Mouse (Mus musculus) CD8-positive naive resting alpha-beta T cell, adult 2 months (primary cell): ENCODE results near the gene Catsperg1.
"Not testable (repeated sequence)": the region's sequence is repeated elsewhere in the genome, so short reads cannot be mapped to it uniquely, and the experiment has no call there.

Source experiments
- DNase-seq, 2 experiments: peaks; one replicate each; pipeline ENCODE4 v3.0.0; 2022; ENCODE audit warnings: low read depth in 2 of 2, low spot score in 2 of 2

Catsperg1 gene

DNA sequence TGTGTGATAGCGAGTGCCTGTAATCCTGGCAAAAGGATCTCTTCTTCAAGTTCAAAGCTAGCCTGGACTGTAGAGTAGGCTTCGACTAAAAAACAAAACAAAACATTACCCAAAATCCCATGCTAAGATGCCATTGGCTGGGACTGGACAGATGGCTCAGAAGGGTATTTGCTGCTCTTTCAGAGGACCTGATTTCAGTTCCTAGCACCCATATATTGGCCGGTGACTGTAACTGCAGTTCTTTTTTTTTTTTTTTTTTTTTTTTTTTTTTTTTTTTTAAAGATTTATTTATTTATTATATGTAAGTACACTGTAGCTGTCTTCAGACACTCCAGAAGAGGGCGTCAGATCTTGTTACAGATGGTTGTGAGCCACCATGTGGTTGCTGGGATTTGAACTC is 74.6 kb downstream of the Catsperg1 start:
- not testable (repeated sequence) for DNase-seq

DNA sequence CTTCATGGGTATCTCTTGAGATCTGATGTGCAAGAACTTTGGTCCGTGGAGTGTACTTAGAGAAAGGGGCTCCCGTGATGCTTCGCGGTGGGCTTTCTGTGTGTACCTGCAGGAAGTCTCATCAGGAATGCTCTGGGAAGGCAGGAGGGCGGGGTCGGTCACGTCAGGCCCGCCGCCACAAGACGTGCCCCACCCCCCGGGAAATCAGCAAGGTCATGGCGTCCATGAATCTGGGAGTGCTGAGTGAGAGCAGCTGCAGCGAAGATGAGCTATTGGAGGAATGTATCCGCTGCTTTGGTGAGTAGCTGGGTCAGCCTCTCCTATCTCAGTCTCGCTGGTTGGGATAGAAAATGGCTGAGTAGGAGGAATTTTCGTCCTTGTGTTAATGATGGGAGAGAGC is 76.4 kb downstream of the Catsperg1 start:
- no peak for DNase-seq

- DNase-seq = peak; percentile 62 to 71
Observed at GRCm38 (mm10) chr7:29134693-29135386, 79.0 kb downstream of the Catsperg1 start, which contains the start of gene Rasgrp4. Gene Rasgrp4, plus strand, starts transcription at chr7:29134851.

- DNase-seq = no peak
Observed at GRCm38 (mm10) chr7:29134230-29134629, 79.6 kb downstream of the Catsperg1 start.
